Mouse (Mus musculus) heart, embryonic 16.5 days (tissue): ENCODE results near the gene Lrmda. TPM values are rescaled to one million over a fixed set of nuclear protein-coding genes. Genes with fewer than 3 reads are reported as not detected.

Source experiments
- ATAC-seq: fragments of 200-750 bp; cut with Nextera tagmentation; replicated peaks from 2 replicates; pipeline ENCODE4 v1.8.0; 2017; ENCODE audit warnings: moderate number of reproducible peaks; ENCODE audit not compliant: insufficient read depth, low FRiP score; ENCODE audit errors: extremely low read depth
- H3K27ac ChIP-seq: fragments of 300-500 bp; sonication (generic); 2 replicates; pipeline ENCODE4 v1.5.1; 2014; ENCODE audit warnings: mild to moderate bottlenecking, low read length, control low read depth, moderate library complexity
- H3K27me3 ChIP-seq: fragments of 300-500 bp; sonication (generic); 2 replicates; pipeline ENCODE4 v1.6.1; 2014; ENCODE audit warnings: low read length, mixed read lengths; ENCODE audit not compliant: control insufficient read depth, insufficient read depth
- H3K36me3 ChIP-seq: fragments of 300-500 bp; sonication (generic); 2 replicates; pipeline ENCODE4 v1.6.1; 2014; ENCODE audit not compliant: control insufficient read depth, insufficient read depth
- H3K4me1 ChIP-seq: fragments of 300-500 bp; sonication (generic); 2 replicates; pipeline ENCODE4 v1.6.1; 2014; ENCODE audit warnings: low read length, mixed read lengths; ENCODE audit not compliant: control insufficient read depth, insufficient read depth
- H3K4me2 ChIP-seq: fragments of 300-500 bp; sonication (generic); 2 replicates; pipeline ENCODE4 v1.6.1; 2014; ENCODE audit warnings: low read depth, mild to moderate bottlenecking, control low read depth, low read length
- H3K4me3 ChIP-seq: fragments of 300-500 bp; sonication (generic); 2 replicates; pipeline ENCODE4 v1.5.1; 2014; ENCODE audit warnings: mild to moderate bottlenecking, control low read depth, low read length
- H3K9ac ChIP-seq: fragments of 300-500 bp; sonication (generic); 2 replicates; pipeline ENCODE4 v1.6.1; 2014; ENCODE audit warnings: low read length, control low read depth
- H3K9me3 ChIP-seq: fragments of 300-500 bp; sonication (generic); replicated peaks from 2 replicates; pipeline ENCODE4 v1.6.1; 2016; ENCODE audit warnings: low read length; ENCODE audit not compliant: control insufficient read depth
- WGBS: fragments of 180-500 bp; shearing (Covaris S2); extraction: QIAGEN DNeasy Blood & Tissue Kit; methylation state at CpG from one replicate; pipeline ENCODE4 v1.1.7; 2014; 5-methylcytosine and 5-hydroxymethylcytosine counted together
- polyA plus RNA-seq: library from polyadenylated mRNA; unstranded; fragments of >200 nt; fragmentation: Nextera tagmentation; extraction: Ambion mirVana; gene quantifications from 2 replicates; pipeline ENCODE4 v1.2.1, GENCODE M21; 2015

Gene Lrmda
- polyA plus RNA-seq, 1 experiment from 2014 or later: 0.55 TPM

DNA sequence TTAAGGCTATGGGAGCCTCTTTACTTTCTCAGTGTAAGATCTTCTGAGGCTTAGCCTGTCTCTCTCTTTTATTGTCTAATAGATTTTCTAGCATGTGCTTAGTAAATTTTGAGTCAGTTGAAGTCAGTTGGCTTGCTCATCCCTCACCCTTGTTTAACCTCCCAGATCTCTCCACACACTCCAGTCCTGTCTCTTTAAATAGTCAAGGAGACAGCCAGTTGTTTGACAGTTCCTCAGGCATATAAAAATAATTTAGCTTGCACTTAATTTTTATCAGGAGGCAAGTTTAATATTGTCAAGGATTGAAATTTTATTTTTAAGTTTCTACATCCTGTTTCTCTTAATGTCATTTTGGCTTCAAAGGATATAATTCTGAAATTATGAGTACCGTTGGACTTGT is 303.5 kb downstream of the Lrmda start:
- no peak for ATAC-seq
- WGBS: 69% methylated on average over 1 of the region's 1 CpGs
- Histone ChIP-seq H3K36me3 (no peaks in the 10 kb centered on the region), H3K9ac (no peak overlapping the region), H3K4me2 (no peak overlapping the region), H3K27ac (no peak overlapping the region), H3K4me1 (peaks cover 2% of the 10 kb centered on the region; the same call in 1 of the 2 replicates), H3K4me3 (no peak overlapping the region), H3K27me3 (peaks cover 5% of the 10 kb centered on the region; the same call in 1 of the 2 replicates), H3K9me3 (no peaks in the 10 kb centered on the region)

DNA sequence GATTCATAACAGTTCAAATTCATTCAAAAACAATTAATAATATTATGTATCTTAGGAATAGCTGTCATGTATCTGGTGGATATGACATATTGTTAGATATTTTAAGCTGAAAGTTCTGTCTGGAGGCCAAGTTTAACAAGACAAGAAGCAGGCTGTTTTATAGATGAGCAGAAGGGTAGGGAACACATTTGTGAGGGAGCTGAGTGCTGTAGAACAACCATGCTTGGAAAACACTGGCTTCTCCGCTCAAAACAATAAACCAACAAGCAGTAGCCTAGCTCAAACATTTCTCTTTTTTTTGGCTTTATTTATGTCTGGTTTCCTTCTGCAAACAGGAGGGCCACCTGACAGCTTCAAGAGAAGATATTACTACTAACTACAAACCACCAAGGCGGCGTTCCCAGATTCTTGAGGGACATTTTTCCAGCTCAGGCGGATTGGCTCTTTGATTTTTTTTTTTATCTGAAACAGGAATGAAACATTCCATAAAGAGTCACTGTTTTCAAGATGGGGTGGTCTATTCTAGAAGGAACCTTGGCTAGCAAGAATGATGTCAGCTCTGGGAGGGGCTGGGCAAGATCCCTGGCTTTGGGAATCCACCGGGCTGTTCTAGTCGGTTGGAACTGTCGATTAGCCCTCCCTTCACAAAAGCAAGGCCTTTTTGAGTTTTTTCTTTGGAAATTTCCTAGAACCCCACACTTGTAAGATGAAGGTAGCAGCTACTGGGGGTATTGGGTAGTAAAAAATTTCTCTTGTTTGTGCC is 304.2 kb downstream of the Lrmda start:
- H3K27me3 ChIP-seq: peaks cover 5% of the 10 kb centered on the region; the same call in 1 of the 2 replicates
- no peaks in the 10 kb centered on the region for H3K9me3 ChIP-seq
- no peak for ATAC-seq
- H3K4me3 ChIP-seq: no peak overlapping the region
- no peak overlapping the region for H3K27ac ChIP-seq
- H3K4me1 ChIP-seq: peaks cover 2% of the 10 kb centered on the region; the same call in 1 of the 2 replicates
- H3K9ac ChIP-seq: no peak overlapping the region
- H3K36me3 ChIP-seq: no peaks in the 10 kb centered on the region
- WGBS: 64% methylated on average over 7 of the region's 7 CpGs
- H3K4me2 ChIP-seq: no peak overlapping the region

DNA sequence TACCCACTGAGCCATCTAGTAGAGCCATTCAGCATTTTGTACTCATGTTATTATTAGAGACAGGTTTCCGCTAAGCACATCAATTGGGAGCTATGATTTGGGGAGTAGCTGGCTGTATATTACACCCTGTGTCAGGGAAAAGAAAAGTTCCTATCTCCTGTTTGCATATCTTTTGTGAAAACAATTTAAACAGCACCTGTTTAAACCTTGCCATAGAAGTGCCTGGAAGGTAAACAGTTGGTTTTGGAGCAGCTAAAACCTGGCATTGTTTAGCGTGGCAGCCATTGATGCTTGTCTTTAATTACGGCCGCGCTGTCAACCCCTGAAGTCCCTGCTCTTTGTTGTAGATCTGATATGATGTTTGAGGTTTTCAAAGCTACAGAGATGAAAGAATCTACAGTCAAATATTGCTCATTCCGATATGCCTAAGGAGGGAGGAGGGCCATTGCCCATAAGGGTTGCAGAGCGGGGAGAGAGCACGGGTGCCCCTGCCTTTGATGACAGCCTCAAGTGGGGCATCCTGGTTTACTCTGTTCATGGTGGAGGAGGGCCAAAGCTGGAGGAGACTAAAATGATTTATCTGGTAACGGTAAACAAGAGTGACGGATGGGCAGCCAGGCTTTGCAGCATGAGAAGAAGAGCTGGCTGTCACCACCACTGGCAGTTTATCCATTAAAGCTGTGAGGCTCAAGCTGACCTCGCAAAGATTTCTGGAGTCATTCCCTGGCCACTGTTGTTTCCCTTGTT is 306.9 kb downstream of the Lrmda start:
- H3K4me2 ChIP-seq: peak overlapping the region; percentile 3; the same call in 1 of the 2 replicates
- H3K4me3 ChIP-seq: no peak overlapping the region
- no peaks in the 10 kb centered on the region for H3K36me3 ChIP-seq
- 0 out of 2 replicates have a peak, but pooled peaks have one; percentile 32 for ATAC-seq
- H3K27ac ChIP-seq: no peak overlapping the region
- H3K4me1 ChIP-seq: peaks cover 2% of the 10 kb centered on the region; the same call in 1 of the 2 replicates
- H3K9ac ChIP-seq: no peak overlapping the region
- WGBS: 33% methylated on average over 11 of the region's 11 CpGs
- no peaks in the 10 kb centered on the region for H3K9me3 ChIP-seq
- peaks cover 5% of the 10 kb centered on the region; the same call in 1 of the 2 replicates for H3K27me3 ChIP-seq

DNA sequence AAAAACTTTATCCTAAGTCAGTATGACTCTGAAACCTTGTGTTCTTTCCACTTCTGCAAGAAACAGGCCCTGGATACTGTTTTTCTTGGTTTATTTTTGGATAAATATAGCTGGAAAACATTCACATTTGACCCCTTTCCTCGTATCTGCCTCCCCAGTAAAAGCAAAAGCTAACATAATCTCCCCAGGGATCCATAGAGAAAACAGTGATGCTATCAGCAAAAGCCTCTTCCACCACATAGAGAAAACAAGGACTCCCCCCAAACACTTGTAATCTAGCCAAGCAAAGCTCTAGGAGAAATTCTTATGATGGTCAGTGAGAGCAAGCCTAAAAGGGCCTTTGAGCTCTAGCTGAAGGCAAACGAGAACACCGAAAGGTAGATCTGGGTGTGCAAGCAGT is 309.7 kb downstream of the Lrmda start:
- no peaks in the 10 kb centered on the region for H3K9me3 ChIP-seq
- no peak overlapping the region for H3K4me2 ChIP-seq
- WGBS: 79% methylated on average over 3 of the region's 3 CpGs
- no peak overlapping the region for H3K9ac ChIP-seq
- no peak overlapping the region for H3K4me3 ChIP-seq
- H3K36me3 ChIP-seq: no peaks in the 10 kb centered on the region
- H3K4me1 ChIP-seq: 0 out of 2 replicates have a peak, but pooled peaks cover 2% of the 10 kb centered on the region
- peaks cover 5% of the 10 kb centered on the region; the same call in 1 of the 2 replicates for H3K27me3 ChIP-seq
- no peak overlapping the region for H3K27ac ChIP-seq
- ATAC-seq: no peak

DNA sequence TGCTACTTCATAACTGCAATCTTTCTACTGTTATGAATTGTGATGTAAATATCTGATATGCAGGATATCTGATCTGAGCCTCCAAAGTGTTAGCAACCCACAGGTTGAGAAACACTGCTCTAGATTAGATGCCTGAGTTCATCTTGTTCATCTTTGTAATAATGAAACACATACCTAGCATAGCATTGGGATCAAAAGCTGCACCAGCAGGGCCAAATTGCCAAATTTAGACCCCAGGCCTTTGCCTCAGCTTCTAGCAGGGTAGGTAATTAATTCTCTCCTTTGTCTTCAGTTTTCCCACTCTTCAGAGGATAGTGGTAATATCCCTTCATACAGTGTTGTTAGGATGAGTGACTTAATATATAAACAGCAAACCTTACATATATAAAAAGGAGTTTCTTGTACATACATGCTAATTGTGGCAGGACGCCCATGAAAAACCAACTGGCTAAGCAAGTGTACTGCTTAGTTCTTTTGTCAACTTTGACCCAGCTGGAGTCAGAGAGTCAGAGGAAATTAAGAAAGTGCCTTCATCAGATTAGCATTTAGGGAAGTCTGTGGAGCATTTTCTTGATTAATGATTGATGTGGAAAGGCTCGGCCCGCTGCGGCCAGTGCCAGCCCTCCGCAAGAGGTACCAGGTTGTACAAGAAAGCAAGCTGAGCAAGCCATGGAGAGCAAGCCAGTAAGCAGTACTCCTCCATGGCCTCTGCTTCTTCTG is 315.7 kb downstream of the Lrmda start:
- no peak overlapping the region for H3K9ac ChIP-seq
- no peaks in the 10 kb centered on the region for H3K4me1 ChIP-seq
- H3K27ac ChIP-seq: no peak overlapping the region
- WGBS: 97% methylated on average over 5 of the region's 5 CpGs
- H3K36me3 ChIP-seq: no peaks in the 10 kb centered on the region
- no peak for ATAC-seq
- H3K27me3 ChIP-seq: no peaks in the 10 kb centered on the region
- H3K4me3 ChIP-seq: no peak overlapping the region
- H3K4me2 ChIP-seq: no peak overlapping the region
- no peaks in the 10 kb centered on the region for H3K9me3 ChIP-seq

DNA sequence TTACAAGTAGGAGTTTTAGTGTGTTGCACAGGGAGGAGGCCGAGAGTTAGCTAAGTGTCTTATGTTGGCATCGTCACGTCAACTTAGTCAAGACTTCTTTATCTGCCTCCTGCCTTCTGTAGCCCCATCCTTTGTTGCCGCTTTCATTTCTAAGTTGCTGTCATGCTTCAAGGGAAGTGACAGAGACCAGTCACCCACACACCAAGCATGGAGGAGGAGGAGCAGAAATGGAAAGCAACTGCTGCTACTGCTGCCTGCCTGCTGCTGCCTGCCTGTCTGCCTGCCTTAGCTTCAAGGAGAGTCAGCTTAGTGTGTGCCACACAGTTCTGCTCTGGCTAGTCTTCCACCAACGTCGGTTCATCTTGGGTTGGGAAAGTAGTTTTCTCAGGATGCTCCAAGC is 319.7 kb downstream of the Lrmda start:
- Histone ChIP-seq H3K4me3 (no peak overlapping the region), H3K4me2 (no peak overlapping the region), H3K9ac (no peak overlapping the region), H3K27me3 (no peaks in the 10 kb centered on the region), H3K4me1 (no peaks in the 10 kb centered on the region), H3K9me3 (no peaks in the 10 kb centered on the region), H3K36me3 (no peaks in the 10 kb centered on the region), H3K27ac (no peak overlapping the region)
- ATAC-seq: no peak
- 56% methylated on average over 6 of the region's 6 CpGs for WGBS

DNA sequence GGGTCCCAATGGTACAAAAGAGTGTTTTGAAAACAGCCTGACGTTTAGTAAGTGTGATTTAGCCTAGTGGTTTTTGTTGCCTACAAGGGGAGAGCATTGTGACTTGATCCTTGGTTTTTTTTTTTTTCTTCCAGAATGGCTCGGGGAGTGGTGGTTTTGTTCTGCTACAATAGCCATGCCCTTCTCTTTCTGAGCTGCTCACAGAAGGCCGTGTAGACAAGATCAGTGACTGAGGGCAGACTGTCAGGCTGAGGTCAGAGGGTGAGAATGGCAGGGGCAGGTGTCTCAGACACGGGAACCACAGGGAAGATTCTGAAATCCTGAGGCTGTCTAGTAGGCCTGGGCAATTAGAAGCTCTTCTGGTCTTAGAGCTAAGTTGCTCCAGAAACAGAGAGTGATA is 323.8 kb downstream of the Lrmda start:
- Histone ChIP-seq H3K27ac (no peak overlapping the region), H3K4me1 (no peaks in the 10 kb centered on the region), H3K4me3 (no peak overlapping the region), H3K9ac (no peak overlapping the region), H3K27me3 (no peaks in the 10 kb centered on the region), H3K4me2 (no peak overlapping the region), H3K36me3 (no peaks in the 10 kb centered on the region), H3K9me3 (no peaks in the 10 kb centered on the region)
- 52% methylated on average over 4 of the region's 4 CpGs for WGBS
- no peak for ATAC-seq

DNA sequence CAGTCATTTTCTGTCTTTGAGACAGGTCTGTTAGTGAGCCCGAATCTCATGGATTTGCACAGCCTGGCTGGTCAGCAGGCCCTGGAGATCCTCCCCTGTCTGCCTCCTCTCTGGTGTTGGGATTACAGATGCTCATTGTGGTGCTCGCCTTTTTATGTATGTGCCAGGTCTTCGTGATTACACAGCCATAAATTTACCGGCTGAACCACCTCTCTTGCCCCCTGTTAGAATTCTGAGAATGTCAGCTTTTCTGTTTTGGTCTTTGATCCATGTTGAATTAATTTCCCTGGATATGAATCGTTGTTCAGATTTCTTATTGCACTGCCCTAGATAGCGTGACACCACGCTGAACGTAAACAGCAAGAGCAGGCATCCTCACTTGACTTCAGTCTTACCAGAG is 325.7 kb downstream of the Lrmda start:
- H3K36me3 ChIP-seq: no peaks in the 10 kb centered on the region
- no peaks in the 10 kb centered on the region for H3K4me1 ChIP-seq
- H3K27me3 ChIP-seq: no peaks in the 10 kb centered on the region
- no peak for ATAC-seq
- H3K9me3 ChIP-seq: no peaks in the 10 kb centered on the region
- H3K4me2 ChIP-seq: no peak overlapping the region
- H3K27ac ChIP-seq: no peak overlapping the region
- no peak overlapping the region for H3K9ac ChIP-seq
- WGBS: 85% methylated on average over 8 of the region's 8 CpGs
- H3K4me3 ChIP-seq: no peak overlapping the region
